Mouse (Mus musculus): ENCODE results near the gene Lrrc61. TPM values are rescaled to one million over a fixed set of nuclear protein-coding genes. Genes with fewer than 3 reads are reported as not detected.
A peak's percentile ranks its signal among the peaks of the same experiment; 100 is the strongest.
"Not testable (repeated sequence)": the region's sequence is repeated elsewhere in the genome, so short reads cannot be mapped to it uniquely, and the experiment has no call there.

The Lrrc61 gene
- polyA plus RNA-seq (2012), result 0.05 and 0.27 TPM in 2 replicates

DNA sequence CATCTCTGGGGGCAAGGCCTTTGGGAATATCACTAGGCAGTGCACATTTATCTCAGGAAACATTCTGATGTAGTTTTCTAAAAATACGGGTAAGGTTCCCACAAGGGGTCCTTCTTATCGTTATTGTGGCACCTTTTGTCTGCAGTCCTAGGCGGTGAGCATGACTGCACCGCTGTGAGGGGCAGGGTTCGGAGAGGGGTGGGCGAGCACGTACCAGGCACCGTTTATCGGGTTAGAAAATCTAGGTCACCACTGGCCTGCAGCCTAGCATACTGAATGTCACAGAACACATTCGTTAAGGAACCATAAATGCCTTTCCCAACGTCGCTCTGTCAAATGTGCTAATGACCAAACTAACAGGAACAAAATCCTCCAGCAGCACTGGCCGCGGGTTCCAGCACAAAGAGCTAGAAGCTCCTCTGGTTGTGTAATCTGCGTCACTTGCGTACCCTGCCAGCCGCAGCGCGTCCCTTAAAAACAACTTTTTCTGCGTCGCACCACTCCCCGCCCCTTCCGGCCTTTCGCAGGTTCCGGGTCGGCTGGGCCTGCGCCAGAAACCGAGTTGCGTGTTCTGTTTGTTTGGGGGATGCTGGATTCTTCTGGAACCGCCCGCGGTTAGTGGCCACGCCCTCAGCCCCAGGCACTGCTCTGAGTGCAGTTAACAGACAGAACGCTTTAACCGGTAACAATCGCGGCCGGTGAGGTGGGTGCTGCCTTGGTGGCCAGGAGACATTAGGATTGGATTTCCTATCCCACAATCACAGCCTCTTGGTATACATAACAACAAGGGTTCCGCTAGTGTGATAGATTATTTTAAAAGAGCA is at the start of gene Lrrc61:
Gene Lrrc61 (plus strand): TSS at position 517 of the 824 bp plus-strand sequence.
- H3K9me3 ChIP-seq (ENCODE audit: control insufficient read depth, low read length), result no peaks in the 10 kb centered on the region
- peaks cover 6% of the 10 kb centered on the region; the same call in 1 of the 2 replicates for H3K27me3 ChIP-seq (ENCODE audit: control insufficient read depth)
- TF ChIP-seq TAL1 (IDR thresholded peaks at IDR 0.05; ENCODE audit: low read length) (no peak), GATA1 (IDR thresholded peaks at IDR 0.05; ENCODE audit: low read length) (no peak)
- peaks cover 11% of the 10 kb centered on the region for H3K4me1 ChIP-seq (ENCODE audit: control insufficient read depth)
- H3K36me3 ChIP-seq (ENCODE audit: control insufficient read depth), result no peaks in the 10 kb centered on the region
- H3K4me3 ChIP-seq (replicated peaks), result peak within 1 kb of the TSS; percentile 61

DNA sequence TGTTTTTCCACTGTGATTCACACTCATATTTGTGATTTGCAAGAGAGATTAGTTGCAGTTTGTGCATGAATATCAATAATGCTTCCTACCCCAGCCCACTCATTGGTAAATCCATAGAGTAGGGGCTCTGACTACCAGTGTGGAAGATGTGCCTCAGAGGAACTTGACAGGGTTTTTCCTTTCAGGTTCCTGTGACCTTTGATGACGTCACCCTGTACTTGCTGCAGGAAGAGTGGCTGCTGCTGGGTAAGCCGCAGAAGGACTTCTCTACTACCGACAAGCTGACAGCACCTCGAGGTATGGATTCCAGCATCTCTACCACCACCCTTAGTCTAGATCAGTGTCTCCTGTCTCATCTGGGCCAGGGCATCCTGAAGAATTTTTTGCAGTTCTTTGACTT is 46.5 kb upstream of the Lrrc61 start:
- no peak overlapping the region for H3K4me3 ChIP-seq (replicated peaks)
- TF ChIP-seq GATA1 (IDR thresholded peaks at IDR 0.05; ENCODE audit: low read length) (no peak), TAL1 (IDR thresholded peaks at IDR 0.05; ENCODE audit: low read length) (no peak)
- peaks cover 8% of the 10 kb centered on the region for H3K36me3 ChIP-seq (ENCODE audit: control insufficient read depth)
- H3K9me3 ChIP-seq (ENCODE audit: control insufficient read depth, low read length), result no peaks in the 10 kb centered on the region
- H3K4me1 ChIP-seq (ENCODE audit: control insufficient read depth), result peaks cover 10% of the 10 kb centered on the region
- no peaks in the 10 kb centered on the region for H3K27me3 ChIP-seq (ENCODE audit: control insufficient read depth)

DNA sequence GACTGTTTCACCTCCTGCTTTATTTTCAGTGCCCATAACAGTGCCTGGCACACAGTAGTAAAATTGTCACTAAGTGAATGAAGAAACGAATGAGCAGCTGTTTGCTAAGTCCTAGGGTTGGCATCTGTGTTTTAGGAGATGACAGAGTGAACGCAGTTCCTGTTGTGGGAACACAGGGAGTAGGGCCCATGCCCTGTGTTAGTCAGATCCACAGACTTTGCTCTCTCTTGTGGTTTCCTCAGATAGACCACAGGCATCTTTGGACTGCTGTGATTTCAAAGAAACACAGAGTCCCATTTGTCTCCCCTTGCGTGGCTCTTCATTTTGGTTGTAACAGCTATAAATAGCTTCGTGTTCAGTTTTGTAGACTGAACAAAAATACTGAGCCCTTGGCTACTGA is 44.2 kb upstream of the Lrrc61 start:
- TF ChIP-seq GATA1 (IDR thresholded peaks at IDR 0.05; ENCODE audit: low read length), result no peak
- no peak for TF ChIP-seq TAL1 (IDR thresholded peaks at IDR 0.05; ENCODE audit: low read length)
- H3K36me3 ChIP-seq (ENCODE audit: control insufficient read depth), result peaks cover 8% of the 10 kb centered on the region

DNA sequence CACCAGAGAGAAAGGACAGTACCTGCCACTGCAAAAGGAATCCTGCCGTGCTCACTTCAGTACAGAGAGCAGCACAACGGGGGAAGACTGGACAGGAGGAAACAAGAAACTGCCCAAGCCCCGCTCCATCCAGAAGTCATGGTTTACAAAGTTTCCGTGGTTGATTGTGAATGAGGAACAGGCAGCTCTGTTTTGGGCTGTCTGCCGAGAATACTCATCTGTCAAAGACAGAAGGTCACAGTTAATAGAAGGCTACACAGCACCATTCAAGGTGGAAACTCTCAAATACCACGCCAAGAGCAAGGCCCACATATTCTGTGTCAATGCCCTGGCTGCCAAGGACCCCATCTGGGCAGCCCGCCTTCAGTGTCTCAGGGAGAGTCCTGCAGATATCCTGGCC is 42.7 kb upstream of the Lrrc61 start:
- H3K9me3 ChIP-seq (ENCODE audit: control insufficient read depth, low read length), result peaks cover 2% of the 10 kb centered on the region; the same call in 1 of the 2 replicates
- H3K27me3 ChIP-seq (ENCODE audit: control insufficient read depth), result no peaks in the 10 kb centered on the region
- no peaks in the 10 kb centered on the region for H3K4me1 ChIP-seq (ENCODE audit: control insufficient read depth)
- H3K4me3 ChIP-seq (replicated peaks), result no peak overlapping the region
- peaks cover 15% of the 10 kb centered on the region for H3K36me3 ChIP-seq (ENCODE audit: control insufficient read depth)
- TF ChIP-seq GATA1 (IDR thresholded peaks at IDR 0.05; ENCODE audit: low read length), result no peak
- no peak for TF ChIP-seq TAL1 (IDR thresholded peaks at IDR 0.05; ENCODE audit: low read length)

More for the DNA sequence above, 44.2 kb upstream of the Lrrc61 start:
- Histone ChIP-seq H3K9me3 (ENCODE audit: control insufficient read depth, low read length) (no peaks in the 10 kb centered on the region), H3K4me1 (ENCODE audit: control insufficient read depth) (no peaks in the 10 kb centered on the region), H3K27me3 (ENCODE audit: control insufficient read depth) (no peaks in the 10 kb centered on the region), H3K4me3 (replicated peaks) (no peak overlapping the region)

DNA sequence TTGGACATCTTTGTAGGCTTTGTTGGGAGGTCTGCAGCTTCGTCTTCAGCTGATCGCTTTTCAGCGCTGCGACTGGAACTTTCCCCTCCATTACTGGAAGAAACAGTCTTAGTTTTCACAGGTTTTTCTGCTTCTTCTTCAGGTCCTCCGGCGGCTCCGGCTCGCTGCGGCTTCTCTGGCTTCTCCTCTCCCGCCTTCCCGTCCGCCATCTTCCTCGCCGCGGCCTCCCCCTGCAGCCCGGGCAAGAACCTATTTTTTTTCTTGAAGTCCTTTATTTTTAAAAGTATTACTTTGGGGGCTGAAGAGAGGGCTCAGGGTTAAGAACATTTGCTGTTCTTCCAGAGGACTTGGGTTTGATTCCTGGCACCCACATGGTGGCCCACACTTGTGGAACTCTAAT is 29.7 kb upstream of the Lrrc61 start:
- H3K4me1 ChIP-seq (ENCODE audit: control insufficient read depth); H3K27me3 ChIP-seq (ENCODE audit: control insufficient read depth); H3K4me3 ChIP-seq (replicated peaks); H3K9me3 ChIP-seq (ENCODE audit: control insufficient read depth, low read length): not testable (repeated sequence)
- peaks cover 10% of the 10 kb centered on the region for H3K36me3 ChIP-seq (ENCODE audit: control insufficient read depth)

DNA sequence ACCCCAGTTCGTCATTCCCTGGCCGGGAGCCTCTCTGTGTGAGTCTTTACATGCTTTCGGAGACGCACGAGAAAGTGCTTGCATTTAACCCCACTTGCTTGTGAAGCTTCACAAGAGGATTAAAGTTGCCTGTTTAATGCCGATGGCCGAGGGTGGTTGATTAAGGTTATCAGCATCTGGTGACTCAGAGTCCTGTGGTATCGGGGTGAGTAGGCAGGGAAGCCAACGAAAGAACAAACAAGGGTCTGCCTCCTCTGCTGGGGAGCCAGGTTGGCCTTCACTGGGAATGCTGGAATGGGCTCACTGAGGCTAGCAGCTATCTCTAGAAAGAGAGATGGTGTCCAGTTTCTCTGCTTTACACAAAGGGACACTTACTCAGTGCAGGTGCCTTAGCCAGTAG is 26.7 kb upstream of the Lrrc61 start:
- H3K4me1 ChIP-seq (ENCODE audit: control insufficient read depth), result no peaks in the 10 kb centered on the region
- H3K9me3 ChIP-seq (ENCODE audit: control insufficient read depth, low read length), result no peaks in the 10 kb centered on the region
- peaks cover 10% of the 10 kb centered on the region for H3K36me3 ChIP-seq (ENCODE audit: control insufficient read depth)
- no peak overlapping the region for H3K4me3 ChIP-seq (replicated peaks)
- TF ChIP-seq GATA1 (IDR thresholded peaks at IDR 0.05; ENCODE audit: low read length) (no peak), TAL1 (IDR thresholded peaks at IDR 0.05; ENCODE audit: low read length) (no peak)
- no peaks in the 10 kb centered on the region for H3K27me3 ChIP-seq (ENCODE audit: control insufficient read depth)

DNA sequence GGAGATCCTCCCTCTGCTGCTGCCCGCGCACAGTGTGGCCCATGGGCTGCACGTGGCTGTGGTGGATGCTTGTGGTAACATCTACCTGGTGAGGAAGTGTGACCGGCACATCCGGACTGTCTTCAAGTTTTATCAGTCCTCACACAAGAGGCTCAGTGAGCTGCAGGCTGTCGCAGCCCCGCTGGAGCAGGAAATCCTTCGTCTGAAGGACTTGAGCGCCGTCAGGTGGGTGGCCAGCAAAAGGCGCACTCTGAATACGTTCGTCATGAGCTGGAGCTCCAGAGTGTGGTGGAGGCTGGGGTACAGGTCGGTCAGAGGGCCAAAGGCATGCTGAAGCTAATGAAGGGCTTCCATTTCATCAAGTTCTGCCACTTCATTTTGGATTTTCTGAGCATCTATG is 25.3 kb upstream of the Lrrc61 start:
- Histone ChIP-seq H3K9me3 (ENCODE audit: control insufficient read depth, low read length) (no peaks in the 10 kb centered on the region), H3K4me3 (replicated peaks) (no peak overlapping the region), H3K4me1 (ENCODE audit: control insufficient read depth) (no peaks in the 10 kb centered on the region), H3K36me3 (ENCODE audit: control insufficient read depth) (peaks cover 10% of the 10 kb centered on the region), H3K27me3 (ENCODE audit: control insufficient read depth) (no peaks in the 10 kb centered on the region)
- TF ChIP-seq TAL1 (IDR thresholded peaks at IDR 0.05; ENCODE audit: low read length), result no peak
- no peak for TF ChIP-seq GATA1 (IDR thresholded peaks at IDR 0.05; ENCODE audit: low read length)

DNA sequence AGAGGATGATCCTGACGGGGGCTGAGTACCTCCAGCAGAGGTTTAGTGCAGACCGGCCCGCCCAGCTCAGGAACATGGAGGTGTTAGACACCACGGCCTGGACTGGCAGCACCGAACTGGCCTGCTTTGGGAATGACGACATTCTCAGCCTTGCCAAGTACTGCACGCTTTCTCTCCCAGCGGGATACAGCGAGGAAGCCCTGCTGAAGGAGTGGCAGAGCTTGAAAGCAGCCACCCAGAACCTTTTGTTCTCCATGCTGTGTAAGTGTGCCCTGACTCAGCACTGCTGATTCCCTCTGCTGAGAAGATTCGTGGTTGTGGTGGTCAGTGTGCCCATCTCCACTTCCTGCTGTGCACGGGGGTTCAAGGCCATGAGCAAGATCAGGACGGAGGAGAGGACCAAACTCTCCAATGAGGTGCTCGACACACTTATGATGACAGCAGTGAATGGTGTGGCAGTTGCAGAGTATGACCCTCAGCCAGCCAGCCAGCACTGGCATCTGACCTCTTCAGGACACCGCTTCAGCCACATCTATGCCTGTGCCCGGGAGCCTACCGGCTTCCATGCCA is 24.6 kb upstream of the Lrrc61 start:
- Histone ChIP-seq H3K4me1 (ENCODE audit: control insufficient read depth) (no peaks in the 10 kb centered on the region), H3K27me3 (ENCODE audit: control insufficient read depth) (no peaks in the 10 kb centered on the region), H3K9me3 (ENCODE audit: control insufficient read depth, low read length) (no peaks in the 10 kb centered on the region), H3K36me3 (ENCODE audit: control insufficient read depth) (peaks cover 10% of the 10 kb centered on the region), H3K4me3 (replicated peaks) (no peak overlapping the region)
- TF ChIP-seq GATA1 (IDR thresholded peaks at IDR 0.05; ENCODE audit: low read length) (no peak), TAL1 (IDR thresholded peaks at IDR 0.05; ENCODE audit: low read length) (no peak)

DNA sequence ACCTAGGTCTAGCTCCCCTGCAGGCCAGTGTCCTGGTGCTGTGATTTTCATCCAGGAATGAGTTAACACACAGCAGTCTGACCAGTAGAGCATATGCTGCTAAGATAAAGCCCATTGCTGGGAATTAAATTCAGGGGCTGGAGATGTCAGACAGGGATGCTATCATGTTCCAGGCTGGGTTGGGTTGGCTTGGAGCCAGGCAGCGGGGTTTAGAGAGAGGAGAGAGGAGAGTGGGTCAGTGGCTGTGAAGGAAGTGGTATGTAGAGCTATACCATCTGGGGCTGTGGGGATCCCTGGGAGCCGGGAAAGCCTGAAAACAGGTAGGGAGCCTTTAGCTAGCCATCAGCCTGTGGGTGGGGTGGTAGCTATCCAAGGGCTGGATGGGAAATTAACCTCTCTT is 23.7 kb upstream of the Lrrc61 start:
- Histone ChIP-seq H3K36me3 (ENCODE audit: control insufficient read depth) (peaks cover 10% of the 10 kb centered on the region), H3K4me3 (replicated peaks) (no peak overlapping the region), H3K27me3 (ENCODE audit: control insufficient read depth) (no peaks in the 10 kb centered on the region), H3K4me1 (ENCODE audit: control insufficient read depth) (no peaks in the 10 kb centered on the region), H3K9me3 (ENCODE audit: control insufficient read depth, low read length) (no peaks in the 10 kb centered on the region)
- TF ChIP-seq GATA1 (IDR thresholded peaks at IDR 0.05; ENCODE audit: low read length) (no peak), TAL1 (IDR thresholded peaks at IDR 0.05; ENCODE audit: low read length) (no peak)
